Mouse (Mus musculus) ES-E14 (cell line): ENCODE data around the gene Nr2c1.

Experiments used
- CHD2 ChIP-seq: IDR thresholded peaks from 2 replicates; pipeline ENCODE4 v1.6.1; 2014; ENCODE audit warnings: mild to moderate bottlenecking, low read depth, low read length, inconsistent platforms
- HCFC1 ChIP-seq: IDR thresholded peaks from 2 replicates; pipeline ENCODE4 v1.6.1; 2012; ENCODE audit warnings: low read length, inconsistent platforms, borderline replicate concordance; ENCODE audit not compliant: insufficient read depth
- ZC3H11A ChIP-seq: IDR thresholded peaks from 2 replicates; pipeline ENCODE4 v1.6.1; 2012; ENCODE audit warnings: low read depth, mild to moderate bottlenecking, inconsistent platforms, low read length, borderline replicate concordance
- ZNF384 ChIP-seq: IDR thresholded peaks from 2 replicates; pipeline ENCODE4 v1.6.1; 2012; ENCODE audit warnings: low read depth, low read length, inconsistent platforms

- TF ChIP-seq ZC3H11A (no peak), ZNF384 (no peak), CHD2 (no peak), HCFC1 (no peak)
Observed at GRCm38 (mm10) chr10:94120676-94121075, 27.1 kb upstream of the Nr2c1 start.
